Mouse (Mus musculus) T-helper 1 cell (primary cell): ENCODE data around the gene Rasgrp4.

Source experiments
- in situ Hi-C: fragments of 300-600 bp; cut with MboI, MseI; formaldehyde crosslinking; loops from one replicate; pipeline ENCODE4 v1.15.1; 2025; ENCODE audit warnings: high pct_unique_total_duplicates

The Rasgrp4 gene

GRCm38 (mm10) chr7:29146625-29147367 lies 12.1 kb downstream of the Rasgrp4 start:
- in situ Hi-C loops = no loop called here

GRCm38 (mm10) chr7:29148771-29149170 lies 14.1 kb downstream of the Rasgrp4 start:
- in situ Hi-C loops = no loop called here

- in situ Hi-C loops = no loop called here
Observed at GRCm38 (mm10) chr7:29151486-29151885, 16.8 kb downstream of the Rasgrp4 start.

- in situ Hi-C loops = no loop called here
Observed at GRCm38 (mm10) chr7:29154018-29154720, 19.5 kb downstream of the Rasgrp4 start.

GRCm38 (mm10) chr7:29155196-29155837 lies 20.7 kb downstream of the Rasgrp4 start:
- in situ Hi-C loops = no loop called here

- in situ Hi-C loops = no loop called here
Observed at GRCm38 (mm10) chr7:29155838-29156782, 21.5 kb downstream of the Rasgrp4 start, which contains the start of gene Fam98c. Fam98c (minus strand) TSS chr7:29156234.

- in situ Hi-C loops = no loop called here
Observed at GRCm38 (mm10) chr7:29158264-29158663, 23.6 kb downstream of the Rasgrp4 start.

- in situ Hi-C loops = no loop called here
Observed at GRCm38 (mm10) chr7:29162294-29162693, 27.6 kb downstream of the Rasgrp4 start.

GRCm38 (mm10) chr7:29162750-29163525 lies 28.3 kb downstream of the Rasgrp4 start:
- in situ Hi-C loops = no loop called here

GRCm38 (mm10) chr7:29167656-29168055 lies 33.0 kb downstream of the Rasgrp4 start:
- in situ Hi-C loops = no loop called here

- in situ Hi-C loops = no loop called here
Observed at GRCm38 (mm10) chr7:29168121-29168695, 33.6 kb downstream of the Rasgrp4 start.

- in situ Hi-C loops = no loop called here
Observed at GRCm38 (mm10) chr7:29168791-29169230, 34.2 kb downstream of the Rasgrp4 start.

GRCm38 (mm10) chr7:29169231-29170065 lies 34.8 kb downstream of the Rasgrp4 start:
- in situ Hi-C loops = no loop called here

GRCm38 (mm10) chr7:29170066-29170754 lies 35.6 kb downstream of the Rasgrp4 start, which contains the start of the genes Ggn and Spred3:
Ggn (plus strand) TSS chr7:29170210.
Spred3 (minus strand) TSS chr7:29170411.
- in situ Hi-C loops = no loop called here

- in situ Hi-C loops = no loop called here
Observed at GRCm38 (mm10) chr7:29170755-29171561, 36.3 kb downstream of the Rasgrp4 start.

GRCm38 (mm10) chr7:29171562-29172097 lies 37.0 kb downstream of the Rasgrp4 start:
- in situ Hi-C loops = no loop called here

- in situ Hi-C loops = no loop called here
Observed at GRCm38 (mm10) chr7:29172390-29173016, 37.9 kb downstream of the Rasgrp4 start.
